Mouse (Mus musculus) cerebellum, adult 9-11 months (tissue): ENCODE measurements around the gene Gm9972.
A peak's percentile ranks its signal among the peaks of the same experiment; 100 is the strongest.

ENCODE experiments used
- DNase-seq: peaks from one replicate; pipeline ENCODE4 v3.0.0; 2022

The Gm9972 gene

GRCm38 (mm10) chr11:43035446-43035845, at the start of gene Gm9972:
Gm9972 (plus strand) TSS chr11:43035746.
- no peak for DNase-seq

GRCm38 (mm10) chr11:42999188-42999587, 36.4 kb upstream of the Gm9972 start:
- no peak for DNase-seq

- DNase-seq = no peak
Measured at GRCm38 (mm10) chr11:43011941-43012340, 23.6 kb upstream of the Gm9972 start.

- DNase-seq = no peak
Measured at GRCm38 (mm10) chr11:43012980-43013379, 22.6 kb upstream of the Gm9972 start.

GRCm38 (mm10) chr11:43023109-43023688, 12.3 kb upstream of the Gm9972 start:
- DNase-seq = no peak

GRCm38 (mm10) chr11:43029813-43030212, 5.7 kb upstream of the Gm9972 start:
- DNase-seq = no peak

GRCm38 (mm10) chr11:43032141-43032540, 3.4 kb upstream of the Gm9972 start:
- no peak for DNase-seq

- DNase-seq = peak; percentile 29
Measured at GRCm38 (mm10) chr11:43045871-43046548, 10.5 kb downstream of the Gm9972 start.

GRCm38 (mm10) chr11:43049363-43049762, 13.8 kb downstream of the Gm9972 start:
- DNase-seq = no peak

- peak; percentile 72 for DNase-seq
Measured at GRCm38 (mm10) chr11:43054972-43055371, 19.4 kb downstream of the Gm9972 start.

GRCm38 (mm10) chr11:43059437-43059970, 24.0 kb downstream of the Gm9972 start:
- no peak for DNase-seq

GRCm38 (mm10) chr11:43062286-43062685, 26.7 kb downstream of the Gm9972 start:
- DNase-seq = no peak

GRCm38 (mm10) chr11:43086309-43087050, 50.9 kb downstream of the Gm9972 start:
- no peak for DNase-seq
